Mouse (Mus musculus): ENCODE measurements around the gene Rhebl1. TPM values are rescaled to one million over a fixed set of nuclear protein-coding genes. Genes with fewer than 3 reads are reported as not detected.
"Not testable (repeated sequence)": the region's sequence is repeated elsewhere in the genome, so short reads cannot be mapped to it uniquely, and the experiment has no call there.

The Rhebl1 gene
- polyA plus RNA-seq, 1 experiment from 2014 or later: 4.0 TPM

DNA sequence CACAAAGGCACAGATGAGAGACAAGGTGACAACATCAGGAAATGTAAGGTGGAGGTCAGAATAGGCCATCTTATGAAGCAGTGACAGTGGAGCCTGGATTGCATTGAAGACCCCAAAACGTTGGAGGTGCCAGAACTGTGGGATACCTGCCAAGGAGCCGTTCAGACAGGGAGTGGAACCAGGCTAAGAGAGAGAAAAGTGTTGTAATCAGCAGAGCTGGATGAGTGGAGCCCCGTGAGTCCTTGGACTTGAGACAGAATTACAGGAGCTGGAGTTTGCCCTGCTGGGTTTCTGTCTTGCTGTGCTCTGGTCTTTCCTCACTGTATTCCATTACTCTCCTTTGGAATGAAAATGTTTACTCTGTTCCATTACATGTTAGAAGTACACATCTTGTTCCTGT, 28.2 kb upstream of the Rhebl1 start:
- Histone ChIP-seq H3K9ac (ENCODE audit: low read length) (no peak overlapping the region), H3K9me3 (ENCODE audit: control insufficient read depth, low read length) (no peaks in the 10 kb centered on the region), H3K4me1 (ENCODE audit: control insufficient read depth in 2 of 2, insufficient read depth in 2 of 2, low read length in 2 of 2) (no peaks in the 10 kb centered on the region), H3K36me3 (ENCODE audit: control insufficient read depth, insufficient read depth, low read length) (no peaks in the 10 kb centered on the region), H3K27me3 (ENCODE audit: control insufficient read depth, insufficient read depth, low read length) (no peaks in the 10 kb centered on the region), H3K27ac (replicated peaks in 1 of 2; ENCODE audit: control insufficient read depth in 1 of 2, insufficient read depth in 1 of 2, low read depth in 2 of 2, low read length in 2 of 2) (no peak overlapping the region), H3K4me3 (ENCODE audit: control insufficient read depth in 1 of 2, insufficient read depth in 1 of 2, low read depth in 1 of 2, low read length in 2 of 2) (no peak overlapping the region), H3K4me2 (ENCODE audit: low read length) (no peak overlapping the region)
- no peak for ATAC-seq (ENCODE audit: insufficient number of reproducible peaks, insufficient read depth, low FRiP score, low read depth)
- 44% methylated on average over 3 of the region's 3 CpGs for WGBS

DNA sequence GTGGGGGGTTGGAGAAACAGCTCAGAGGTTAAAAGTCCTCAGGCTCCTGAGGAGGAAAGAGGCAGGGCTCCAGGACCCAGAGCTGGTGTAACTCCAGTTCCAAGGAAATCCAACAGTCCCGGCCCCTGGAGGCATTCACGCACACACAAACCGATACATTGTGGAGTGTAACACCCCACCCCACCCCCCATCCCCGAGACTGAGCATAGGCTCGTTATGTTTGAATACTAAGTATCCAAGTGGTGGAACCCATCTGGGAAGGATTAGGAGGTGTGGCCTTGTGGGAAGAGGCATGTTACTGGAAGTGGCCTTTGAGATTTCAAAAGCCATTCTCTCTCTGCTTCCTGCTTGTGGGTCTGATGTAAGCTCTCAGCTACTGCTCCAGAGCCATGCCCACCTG, 27.2 kb upstream of the Rhebl1 start:
- no peak overlapping the region for H3K4me3 ChIP-seq (ENCODE audit: control insufficient read depth in 1 of 2, insufficient read depth in 1 of 2, low read depth in 1 of 2, low read length in 2 of 2)
- peaks cover 0 to 6% of the 10 kb centered on the region in 2 experiments; a peak in 2 of 4 replicates for H3K4me1 ChIP-seq (ENCODE audit: control insufficient read depth in 2 of 2, insufficient read depth in 2 of 2, low read length in 2 of 2)
- 83% methylated on average over 5 of the region's 5 CpGs for WGBS
- H3K9me3 ChIP-seq (ENCODE audit: control insufficient read depth, low read length): no peaks in the 10 kb centered on the region
- no peak overlapping the region for H3K9ac ChIP-seq (ENCODE audit: low read length)
- ATAC-seq (ENCODE audit: insufficient number of reproducible peaks, insufficient read depth, low FRiP score, low read depth): no peak
- no peak overlapping the region for H3K4me2 ChIP-seq (ENCODE audit: low read length)
- no peaks in the 10 kb centered on the region for H3K27me3 ChIP-seq (ENCODE audit: control insufficient read depth, insufficient read depth, low read length)
- H3K36me3 ChIP-seq (ENCODE audit: control insufficient read depth, insufficient read depth, low read length): no peaks in the 10 kb centered on the region
- H3K27ac ChIP-seq (replicated peaks in 1 of 2; ENCODE audit: control insufficient read depth in 1 of 2, insufficient read depth in 1 of 2, low read depth in 2 of 2, low read length in 2 of 2): no peak overlapping the region

DNA sequence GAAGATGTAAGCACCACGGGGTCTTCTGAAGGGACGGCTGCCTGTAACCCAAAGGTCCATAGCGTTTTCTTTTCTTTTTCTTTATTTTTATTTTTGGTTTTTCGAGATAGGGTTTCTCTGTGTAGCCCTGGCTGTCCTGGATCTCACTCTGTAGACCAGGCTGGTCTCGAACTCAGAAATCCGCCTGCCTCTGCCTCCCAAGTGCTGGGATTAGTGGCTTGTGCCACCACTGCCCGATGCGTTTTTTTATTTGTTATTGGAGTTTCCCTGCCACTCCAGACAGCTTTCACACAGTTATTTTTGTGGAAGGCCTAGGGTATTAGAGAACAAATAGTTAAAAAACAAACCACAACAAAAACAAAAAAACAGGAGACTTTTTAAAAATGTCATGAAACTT, 24.2 kb upstream of the Rhebl1 start:
- peak overlapping the region; percentile 48 to 81 for H3K27ac ChIP-seq (replicated peaks in 1 of 2; ENCODE audit: control insufficient read depth in 1 of 2, insufficient read depth in 1 of 2, low read depth in 2 of 2, low read length in 2 of 2)
- WGBS: 18% methylated on average over 8 of the region's 8 CpGs
- not testable (repeated sequence) for H3K9me3 ChIP-seq (ENCODE audit: control insufficient read depth, low read length); H3K27me3 ChIP-seq (ENCODE audit: control insufficient read depth, insufficient read depth, low read length); ATAC-seq (ENCODE audit: insufficient number of reproducible peaks, insufficient read depth, low FRiP score, low read depth)
- peak overlapping the region; percentile 73 for H3K9ac ChIP-seq (ENCODE audit: low read length)
- peak overlapping the region; percentile 71 to 92 for H3K4me3 ChIP-seq (ENCODE audit: control insufficient read depth in 1 of 2, insufficient read depth in 1 of 2, low read depth in 1 of 2, low read length in 2 of 2)
- peak overlapping the region; percentile 70 for H3K4me2 ChIP-seq (ENCODE audit: low read length)
- H3K4me1 ChIP-seq (ENCODE audit: control insufficient read depth in 2 of 2, insufficient read depth in 2 of 2, low read length in 2 of 2): peaks cover 0 to 20% of the 10 kb centered on the region in 2 experiments
- H3K36me3 ChIP-seq (ENCODE audit: control insufficient read depth, insufficient read depth, low read length): peaks cover 14% of the 10 kb centered on the region

DNA sequence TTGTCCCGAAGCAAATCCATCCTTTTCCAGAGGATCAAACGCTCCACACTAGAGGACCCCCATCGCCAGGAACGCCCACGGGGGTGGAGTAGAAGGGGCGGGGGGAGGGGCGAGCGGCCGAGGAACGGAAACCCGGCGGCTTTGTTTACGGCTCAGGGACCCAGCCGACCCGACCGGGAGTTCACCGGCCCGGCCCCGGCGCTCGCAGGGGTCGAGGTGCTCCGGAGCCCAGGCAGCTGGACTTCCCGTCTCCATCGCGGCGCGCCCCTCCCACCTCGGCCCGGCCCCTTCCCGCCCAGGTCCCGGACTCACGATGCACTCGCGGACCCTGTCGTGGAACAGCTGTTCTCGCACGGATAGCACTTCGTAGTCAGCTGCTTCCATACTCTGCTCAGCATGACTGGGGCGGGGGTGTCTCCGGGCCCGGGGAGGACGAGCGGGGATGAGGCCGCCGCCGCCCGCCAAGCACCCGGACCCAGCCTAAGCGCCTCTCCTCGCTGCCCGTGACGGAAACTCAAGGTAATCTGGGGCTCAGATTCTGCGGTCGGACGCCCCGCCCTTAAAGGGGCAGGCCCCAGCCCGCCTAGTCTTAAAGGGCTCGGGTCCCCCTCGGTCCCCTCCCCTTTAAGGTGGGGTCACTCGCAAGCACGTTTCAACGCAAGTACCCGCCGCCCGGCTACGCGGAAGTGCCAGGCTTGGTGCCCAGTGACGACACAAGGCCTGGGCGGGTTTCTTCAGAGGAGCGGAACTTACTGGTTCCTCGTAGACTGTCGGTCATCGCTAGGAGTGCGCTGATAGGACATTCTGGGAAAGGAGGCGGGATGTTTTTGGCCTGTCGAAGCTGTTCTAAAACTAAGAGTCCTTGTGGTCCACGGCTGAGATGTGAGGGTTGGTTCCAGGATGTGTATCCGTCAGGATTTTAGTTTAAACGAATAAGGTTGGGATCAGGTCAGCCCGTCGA, 23.5 kb upstream of the Rhebl1 start, which contains the start of gene Lmbr1l:
Lmbr1l (minus strand) TSS at position 694 of the 961 bp plus-strand sequence.
- Histone ChIP-seq H3K36me3 (ENCODE audit: control insufficient read depth, insufficient read depth, low read length) (peaks cover 21% of the 10 kb centered on the region), H3K4me1 (ENCODE audit: control insufficient read depth in 2 of 2, insufficient read depth in 2 of 2, low read length in 2 of 2) (peaks cover 0 to 20% of the 10 kb centered on the region in 2 experiments), H3K27ac (replicated peaks in 1 of 2; ENCODE audit: control insufficient read depth in 1 of 2, insufficient read depth in 1 of 2, low read depth in 2 of 2, low read length in 2 of 2) (peak within 1 kb of the TSS; percentile 89 to 97), H3K9ac (ENCODE audit: low read length) (peak within 1 kb of the TSS; percentile 89), H3K4me3 (ENCODE audit: control insufficient read depth in 1 of 2, insufficient read depth in 1 of 2, low read depth in 1 of 2, low read length in 2 of 2) (peak within 1 kb of the TSS; percentile 71 to 92), H3K9me3 (ENCODE audit: control insufficient read depth, low read length) (no peaks in the 10 kb centered on the region), H3K27me3 (ENCODE audit: control insufficient read depth, insufficient read depth, low read length) (no peaks in the 10 kb centered on the region), H3K4me2 (ENCODE audit: low read length) (peak within 1 kb of the TSS; percentile 94)
- ATAC-seq (ENCODE audit: insufficient number of reproducible peaks, insufficient read depth, low FRiP score, low read depth): peak; percentile 99
- under 1% methylated on average over 79 of the region's 82 CpGs for WGBS

DNA sequence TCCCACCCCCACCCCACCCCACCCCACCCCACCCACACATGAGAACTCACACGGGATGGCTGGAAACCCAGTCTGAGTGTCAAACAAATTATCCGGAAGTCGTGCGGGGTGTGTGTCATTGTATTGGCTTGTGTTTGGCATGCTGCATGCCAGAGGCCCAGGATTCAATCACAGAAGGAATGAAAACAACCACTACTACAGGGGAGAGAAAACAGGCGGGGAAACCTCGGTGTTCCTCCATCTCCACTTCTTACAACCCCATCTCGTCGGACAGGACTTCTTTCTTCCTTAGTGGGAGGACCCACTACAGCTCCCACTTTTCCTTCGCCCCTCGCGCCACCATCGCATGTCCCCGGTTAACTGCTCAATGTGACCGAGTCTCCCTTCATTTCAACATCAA, 22.8 kb upstream of the Rhebl1 start:
- Histone ChIP-seq H3K36me3 (ENCODE audit: control insufficient read depth, insufficient read depth, low read length) (peaks cover 28% of the 10 kb centered on the region), H3K4me1 (ENCODE audit: control insufficient read depth in 2 of 2, insufficient read depth in 2 of 2, low read length in 2 of 2) (peaks cover 0 to 20% of the 10 kb centered on the region in 2 experiments), H3K9ac (ENCODE audit: low read length) (peak overlapping the region; percentile 89), H3K9me3 (ENCODE audit: control insufficient read depth, low read length) (no peaks in the 10 kb centered on the region), H3K4me3 (ENCODE audit: control insufficient read depth in 1 of 2, insufficient read depth in 1 of 2, low read depth in 1 of 2, low read length in 2 of 2) (peak overlapping the region; percentile 71 to 92), H3K27me3 (ENCODE audit: control insufficient read depth, insufficient read depth, low read length) (no peaks in the 10 kb centered on the region), H3K27ac (replicated peaks in 1 of 2; ENCODE audit: control insufficient read depth in 1 of 2, insufficient read depth in 1 of 2, low read depth in 2 of 2, low read length in 2 of 2) (peak overlapping the region; percentile 89 to 97; a peak in 3 of 4 replicates), H3K4me2 (ENCODE audit: low read length) (peak overlapping the region; percentile 94)
- no peak for ATAC-seq (ENCODE audit: insufficient number of reproducible peaks, insufficient read depth, low FRiP score, low read depth)
- under 1% methylated on average over 14 of the region's 14 CpGs for WGBS

DNA sequence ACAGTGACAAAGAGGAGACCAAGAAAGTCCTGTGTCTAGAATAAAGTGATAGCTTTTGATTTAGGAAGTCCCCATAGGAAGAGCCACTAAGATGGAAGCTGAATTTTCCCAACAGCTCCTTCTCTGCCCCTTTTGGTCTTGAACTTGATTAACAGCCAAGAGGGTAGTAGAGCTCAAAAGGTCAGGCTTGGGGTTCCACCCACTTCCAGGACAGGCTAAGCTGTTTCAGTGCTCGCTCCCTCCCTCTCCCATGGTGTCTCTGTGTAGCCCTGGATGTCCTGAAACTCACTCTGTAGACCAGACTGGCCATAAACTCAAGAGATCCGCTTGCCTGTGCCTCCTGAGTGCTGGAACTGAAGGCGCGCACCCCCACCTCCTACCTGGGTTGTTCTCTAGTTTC, 21.7 kb upstream of the Rhebl1 start:
- Histone ChIP-seq H3K4me2 (ENCODE audit: low read length) (peak overlapping the region; percentile 94), H3K27ac (replicated peaks in 1 of 2; ENCODE audit: control insufficient read depth in 1 of 2, insufficient read depth in 1 of 2, low read depth in 2 of 2, low read length in 2 of 2) (no peak overlapping the region), H3K9ac (ENCODE audit: low read length) (0 out of 2 replicates have a peak overlapping the region, but pooled peaks have one; percentile 89), H3K9me3 (ENCODE audit: control insufficient read depth, low read length) (no peaks in the 10 kb centered on the region), H3K4me1 (ENCODE audit: control insufficient read depth in 2 of 2, insufficient read depth in 2 of 2, low read length in 2 of 2) (peaks cover 0 to 20% of the 10 kb centered on the region in 2 experiments), H3K27me3 (ENCODE audit: control insufficient read depth, insufficient read depth, low read length) (no peaks in the 10 kb centered on the region), H3K4me3 (ENCODE audit: control insufficient read depth in 1 of 2, insufficient read depth in 1 of 2, low read depth in 1 of 2, low read length in 2 of 2) (no peak overlapping the region), H3K36me3 (ENCODE audit: control insufficient read depth, insufficient read depth, low read length) (peaks cover 39% of the 10 kb centered on the region)
- 90% methylated on average over 4 of the region's 4 CpGs for WGBS
- no peak for ATAC-seq (ENCODE audit: insufficient number of reproducible peaks, insufficient read depth, low FRiP score, low read depth)

DNA sequence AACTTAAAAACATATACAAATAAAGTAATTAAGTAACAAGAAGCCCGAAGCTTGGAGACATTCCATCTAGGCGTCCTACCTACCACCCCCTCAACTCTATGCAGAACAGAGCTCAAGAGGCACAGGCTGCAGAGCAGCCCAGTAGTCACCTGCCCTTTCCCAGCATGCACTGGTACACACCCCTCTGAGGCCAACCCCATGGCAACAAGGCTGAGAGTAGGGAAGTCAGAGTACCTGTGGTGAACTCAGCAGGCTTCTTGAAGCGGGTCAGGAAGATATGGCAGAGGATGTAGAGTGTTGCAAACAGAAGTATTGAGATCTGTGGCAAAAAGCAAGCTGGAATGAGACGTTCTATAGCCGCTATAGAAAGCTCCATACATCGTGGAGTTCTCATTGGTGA, 20.6 kb upstream of the Rhebl1 start:
- WGBS: 91% methylated on average over 6 of the region's 6 CpGs
- H3K36me3 ChIP-seq (ENCODE audit: control insufficient read depth, insufficient read depth, low read length): peaks cover 49% of the 10 kb centered on the region
- ATAC-seq (ENCODE audit: insufficient number of reproducible peaks, insufficient read depth, low FRiP score, low read depth): no peak
- no peak overlapping the region for H3K27ac ChIP-seq (replicated peaks in 1 of 2; ENCODE audit: control insufficient read depth in 1 of 2, insufficient read depth in 1 of 2, low read depth in 2 of 2, low read length in 2 of 2)
- no peaks in the 10 kb centered on the region for H3K27me3 ChIP-seq (ENCODE audit: control insufficient read depth, insufficient read depth, low read length)
- no peak overlapping the region for H3K9ac ChIP-seq (ENCODE audit: low read length)
- H3K4me2 ChIP-seq (ENCODE audit: low read length): no peak overlapping the region
- H3K4me3 ChIP-seq (ENCODE audit: control insufficient read depth in 1 of 2, insufficient read depth in 1 of 2, low read depth in 1 of 2, low read length in 2 of 2): no peak overlapping the region
- H3K9me3 ChIP-seq (ENCODE audit: control insufficient read depth, low read length): no peaks in the 10 kb centered on the region
- H3K4me1 ChIP-seq (ENCODE audit: control insufficient read depth in 2 of 2, insufficient read depth in 2 of 2, low read length in 2 of 2): peaks cover 0 to 20% of the 10 kb centered on the region in 2 experiments

All from heart, embryonic 14.5 days (tissue).